Mouse (Mus musculus): ENCODE results near the gene Aig1.

DNA sequence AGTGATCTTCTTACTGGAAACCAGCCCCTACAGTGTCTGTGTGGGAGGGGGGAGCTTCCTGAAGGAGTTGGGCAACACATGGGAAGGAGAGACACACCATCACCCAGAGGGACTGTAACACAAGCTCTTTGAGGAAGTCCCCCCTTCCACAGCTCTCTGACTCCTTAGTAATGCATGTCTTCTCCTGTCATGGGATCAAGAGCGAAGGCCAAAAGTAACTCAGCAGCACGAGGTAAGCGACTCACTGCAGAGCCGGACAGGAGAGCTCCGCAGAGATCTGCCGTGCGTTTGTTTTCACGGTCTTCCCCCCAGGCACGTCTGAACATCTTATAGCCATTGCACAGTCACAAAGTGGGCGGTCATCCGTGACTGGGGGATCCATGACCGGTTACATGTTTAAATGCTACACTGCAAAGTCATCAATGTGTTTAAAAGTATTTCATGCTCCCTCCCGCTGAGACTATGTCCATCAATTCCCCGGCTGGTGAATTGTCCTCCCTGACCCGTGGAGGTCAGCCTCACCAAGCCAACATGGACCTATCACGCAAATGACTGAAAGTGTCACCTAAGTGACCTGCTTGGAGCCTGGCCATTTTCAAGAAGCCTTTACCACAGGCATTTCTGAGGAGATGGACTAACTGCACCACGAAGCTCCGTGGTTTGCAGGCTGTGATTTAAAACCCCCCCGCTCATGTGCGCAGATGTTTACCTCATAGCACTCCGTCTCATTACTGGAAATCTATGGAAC is 30.9 kb downstream of the Aig1 start:
- TF ChIP-seq CTCF (IDR thresholded peaks at IDR 0.05; ENCODE audit: borderline replicate concordance, insufficient read depth, low read depth, low read length) (no peak), POLR2A (IDR thresholded peaks at IDR 0.05; ENCODE audit: borderline replicate concordance, insufficient read depth, low read length) (no peak)
